Mouse (Mus musculus) megakaryocyte progenitor cell, adult 5-6 weeks (primary cell): ENCODE measurements at regions not wholly inside any gene's neighbourhood (a gene's known extent, or its start where the extent isn't known, plus 50 kb on each side); places are given as distances from the start of the nearest gene placed in this dataset.
A peak's percentile ranks its signal among the peaks of the same experiment; 100 is the strongest.

Experiments used
- ATAC-seq: replicated peaks from 2 replicates; pipeline ENCODE4 v1.8.0; 2016; ENCODE audit warnings: mild to moderate bottlenecking, moderate TSS enrichment, inconsistent platforms; ENCODE audit not compliant: poor library complexity

DNA sequence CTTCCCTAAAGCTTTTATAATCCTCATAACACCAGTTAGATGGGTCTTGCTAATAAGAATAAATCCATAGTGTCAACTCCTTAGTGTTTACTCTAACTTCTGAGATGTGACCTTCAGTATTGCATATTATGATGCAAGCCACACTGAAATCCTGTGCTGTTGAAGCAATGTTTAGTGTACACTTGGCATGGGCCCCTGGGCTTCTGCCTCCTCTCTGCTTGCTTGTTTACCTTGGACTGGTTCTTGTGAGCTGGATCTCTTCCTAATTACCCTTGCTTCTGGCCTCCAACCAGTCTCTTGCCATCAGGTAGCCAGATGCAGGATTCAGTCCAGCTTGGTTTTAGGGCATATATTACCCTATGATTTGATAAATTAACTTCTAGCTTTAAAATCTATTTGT is 57.0 kb downstream of the Rgs2 start:
- peak; percentile 57 for ATAC-seq

DNA sequence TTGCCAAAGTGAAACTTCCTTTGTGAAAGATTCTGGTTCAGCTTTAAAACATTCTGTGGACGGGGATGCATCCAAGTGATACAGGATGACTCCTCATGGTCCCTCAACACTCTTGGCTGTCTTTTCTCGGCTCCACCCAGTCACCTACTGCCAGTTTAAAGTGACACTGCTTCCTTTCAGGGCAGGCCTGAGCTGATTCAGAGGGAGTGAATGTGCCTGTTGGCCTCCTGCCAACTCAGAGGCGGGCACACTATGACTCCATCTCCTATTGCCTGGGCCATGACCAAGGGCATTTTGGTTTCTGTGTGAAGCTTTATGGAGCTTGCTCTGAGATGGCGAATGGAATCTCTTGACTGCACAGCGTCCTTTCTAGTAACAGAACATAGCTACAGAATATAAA is 62.5 kb downstream of the Rgs2 start:
- ATAC-seq = peak; percentile 83

DNA sequence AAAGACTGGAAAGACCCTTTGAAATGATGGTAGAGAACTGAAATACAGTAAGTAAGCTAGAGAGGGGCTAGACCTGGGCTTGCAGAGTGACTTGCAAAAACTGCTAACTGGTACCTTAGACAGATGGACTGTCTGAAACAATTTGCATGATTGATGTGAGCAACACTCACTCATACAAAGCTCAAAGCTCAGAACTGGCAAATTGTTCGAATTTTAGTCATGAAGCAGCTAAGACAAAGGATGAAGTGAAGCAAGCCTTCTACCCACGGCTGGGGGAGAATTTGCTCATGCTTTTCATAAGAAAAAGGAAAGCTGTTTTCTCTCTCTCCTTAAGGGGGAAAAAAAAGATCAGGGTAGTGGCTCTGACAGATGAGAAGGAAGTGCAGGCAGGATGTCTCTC is 64.5 kb downstream of the Rgs2 start:
- no peak for ATAC-seq

DNA sequence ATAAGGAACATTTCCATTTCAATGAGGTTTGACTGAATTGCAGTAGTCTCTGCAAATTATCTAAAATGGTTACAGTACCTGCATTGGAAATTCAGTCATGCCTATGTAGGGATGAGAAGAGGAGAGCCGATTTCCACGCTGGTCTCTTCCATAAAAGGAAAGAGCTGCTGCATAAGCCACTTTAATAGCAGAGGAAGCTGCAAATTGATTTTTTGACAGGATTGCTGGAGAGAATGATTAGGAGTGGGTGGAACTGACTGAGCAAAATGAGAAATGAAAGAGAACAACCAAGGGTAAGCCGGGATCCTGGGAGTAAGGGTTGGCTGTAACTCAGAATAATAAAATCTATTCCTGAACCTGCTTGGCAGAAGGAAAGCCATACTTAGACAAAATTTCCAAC is 65.4 kb downstream of the Rgs2 start:
- ATAC-seq = no peak

DNA sequence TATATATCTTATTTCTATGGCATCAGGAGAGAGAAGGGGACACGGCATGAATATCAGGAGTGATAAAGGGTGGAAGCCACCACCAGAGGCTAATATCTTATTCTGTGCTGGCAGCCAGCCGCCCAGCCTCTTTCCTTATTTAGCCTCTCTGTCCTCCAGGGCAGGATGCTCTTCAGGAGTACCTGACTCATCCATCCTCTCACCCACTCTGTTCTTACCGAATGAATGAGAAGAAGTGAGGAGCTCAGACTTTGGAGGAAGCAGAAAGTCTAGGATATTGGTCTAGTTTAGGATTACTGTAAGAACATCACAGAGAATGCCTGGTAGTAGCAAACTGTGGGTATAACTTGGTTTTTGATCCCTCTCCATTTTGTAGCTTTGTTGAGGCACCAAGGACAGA is 73.2 kb downstream of the Rgs2 start:
- no peak for ATAC-seq

DNA sequence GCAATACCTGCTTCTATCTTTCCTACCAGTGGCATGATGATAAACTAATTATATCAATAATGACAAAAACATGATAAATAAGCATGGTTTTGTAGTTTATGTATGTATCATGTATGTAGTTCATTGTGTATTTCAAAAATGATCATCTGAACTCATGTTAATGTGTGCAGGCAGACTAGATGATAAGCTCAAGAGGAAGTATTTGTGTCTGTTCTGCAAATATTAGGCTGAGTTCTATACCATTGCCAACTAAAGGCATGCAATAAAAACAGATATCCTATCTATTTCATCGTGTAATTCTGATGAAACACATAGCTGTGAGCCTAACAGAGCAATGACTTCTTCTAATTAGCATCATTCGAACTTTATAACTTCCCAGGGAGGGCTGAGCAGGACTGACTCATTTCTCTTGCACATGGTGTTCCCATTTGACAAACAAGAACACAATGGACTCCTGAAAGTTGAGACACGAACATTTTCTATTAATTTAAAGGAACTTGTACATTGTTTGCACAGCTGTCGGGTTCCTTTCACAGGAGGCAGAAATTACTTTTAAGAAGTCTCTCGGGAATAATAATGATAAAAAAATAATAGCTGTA is 74.3 kb downstream of the Rgs2 start:
- no peak for ATAC-seq

DNA sequence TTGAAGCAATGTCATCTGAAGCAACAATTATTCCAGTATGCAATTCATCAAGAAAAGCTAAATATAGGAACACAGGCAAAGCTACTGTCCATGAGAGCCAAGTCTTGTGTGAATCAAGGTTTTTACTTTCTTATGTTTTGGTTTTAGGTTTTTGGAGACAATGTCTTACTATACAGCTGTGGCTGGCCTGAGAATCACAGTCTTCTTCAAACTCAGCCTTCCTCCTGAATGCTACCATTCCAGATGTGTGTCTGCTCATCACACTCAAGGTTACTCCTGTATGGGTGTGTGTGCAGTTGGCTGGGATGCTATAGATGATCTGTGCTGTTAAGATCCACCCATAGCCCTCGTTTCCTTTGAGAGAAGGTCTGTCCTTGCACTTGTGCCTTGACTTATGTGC is 81.5 kb downstream of the Rgs2 start:
- ATAC-seq = no peak

DNA sequence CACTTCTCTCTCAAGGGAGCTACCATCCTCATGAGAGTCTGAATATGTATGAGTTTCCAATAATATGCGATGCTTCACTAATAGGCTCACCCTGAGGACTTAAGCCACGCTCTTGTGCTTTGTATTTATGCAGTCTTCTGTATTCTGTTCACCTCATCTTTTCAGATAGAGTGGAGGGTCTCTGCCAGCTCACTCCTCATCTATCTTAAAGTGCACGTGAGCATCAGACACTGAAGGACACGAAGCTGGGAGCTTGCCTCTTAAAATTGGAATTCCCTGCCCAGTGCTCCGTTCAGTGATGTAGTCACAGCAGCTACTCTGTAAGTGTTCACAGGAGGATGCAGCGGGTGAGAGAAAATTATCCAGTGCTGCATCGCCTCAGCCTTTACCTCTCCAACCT is 83.7 kb downstream of the Rgs2 start:
- ATAC-seq = no peak

DNA sequence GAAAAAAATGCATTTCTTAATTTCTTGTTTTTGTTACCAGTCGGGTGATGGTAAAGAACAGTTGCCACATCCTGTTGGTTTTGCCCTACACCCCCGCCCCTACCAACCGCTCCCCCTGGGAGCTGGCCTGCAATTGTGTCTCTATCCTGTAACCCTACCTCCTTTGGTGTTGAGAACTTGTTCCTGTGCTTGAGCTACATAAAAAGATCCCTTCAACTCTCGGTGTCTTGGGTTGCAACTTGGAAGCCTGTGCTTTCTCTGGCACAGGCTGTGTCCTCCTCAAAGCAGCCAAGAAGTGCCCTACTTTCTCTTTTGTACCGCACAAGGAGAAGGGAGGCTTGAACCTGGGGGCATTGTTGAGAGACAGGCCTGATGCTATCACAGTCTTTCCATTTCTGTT is 85.0 kb downstream of the Rgs2 start:
- ATAC-seq = peak; percentile 53

DNA sequence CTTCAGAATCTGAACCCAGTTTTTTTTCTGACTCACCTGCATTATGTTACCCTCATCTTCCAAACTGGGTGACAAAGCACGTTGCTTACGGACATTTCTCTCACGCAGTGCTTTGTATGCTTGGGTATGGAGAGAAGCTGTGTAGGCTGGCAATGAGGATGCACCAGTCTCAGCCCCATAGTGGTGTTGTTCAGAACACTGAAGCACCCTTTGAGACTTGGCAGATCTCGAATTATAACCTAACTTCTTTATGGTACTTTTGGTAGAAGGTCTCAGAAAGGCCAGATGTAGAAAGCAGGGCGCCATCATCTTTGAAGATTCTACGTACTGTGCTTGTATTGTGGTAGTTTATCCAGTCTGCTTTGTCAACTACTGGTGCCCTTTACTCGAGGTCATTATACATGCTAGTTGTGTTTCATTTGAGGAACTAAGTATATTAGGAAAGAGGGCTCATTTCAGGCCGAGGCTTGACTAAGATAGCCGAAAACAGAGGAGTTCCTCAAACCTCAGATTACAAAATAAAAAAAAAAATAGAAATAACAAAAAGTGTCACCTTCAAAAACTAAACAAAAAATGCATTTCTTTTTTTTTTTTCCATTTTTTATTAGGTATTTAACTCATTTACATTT is 85.7 kb downstream of the Rgs2 start:
- peak; percentile 66 for ATAC-seq

DNA sequence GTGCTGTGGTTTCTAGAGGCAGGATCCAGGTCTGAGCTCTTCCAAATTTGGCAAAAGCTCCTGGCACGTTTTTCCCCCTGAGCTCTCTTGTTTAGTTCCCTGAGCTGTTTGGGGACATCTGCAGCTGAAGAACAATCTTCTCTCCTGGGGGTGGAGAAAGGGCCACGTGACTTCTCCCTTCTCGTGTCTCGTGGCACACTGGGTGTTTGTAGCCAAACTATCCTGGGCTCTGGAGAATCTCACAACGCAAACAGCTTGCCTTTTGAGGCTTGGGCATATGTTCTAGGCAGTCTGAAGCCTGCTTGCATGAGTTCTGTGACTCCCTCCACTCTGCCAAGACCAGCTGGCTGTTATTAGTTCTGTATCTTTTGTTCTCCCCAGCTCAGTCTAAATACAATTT is 86.3 kb downstream of the Rgs2 start:
- ATAC-seq = peak; percentile 10; the same call in 1 of the 2 replicates

DNA sequence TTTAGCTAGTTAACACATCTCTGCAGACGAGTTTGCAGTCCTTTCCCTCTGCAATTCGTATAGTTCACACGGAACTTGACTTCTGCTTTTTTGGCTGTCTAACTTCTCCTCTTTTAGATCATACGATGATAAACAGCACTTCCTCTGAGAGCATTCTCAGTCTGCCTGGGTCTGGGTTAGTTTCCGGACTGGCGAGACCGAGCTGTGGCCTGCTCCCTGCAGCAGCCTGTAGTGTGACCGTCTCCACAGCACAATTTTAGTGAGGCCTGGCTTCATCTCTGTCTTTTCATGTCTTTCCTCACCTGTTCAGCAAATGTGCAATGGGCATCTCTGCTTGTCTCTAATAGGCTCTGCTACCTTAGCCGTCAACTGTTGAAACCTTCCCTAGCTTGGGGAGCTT is 87.4 kb downstream of the Rgs2 start:
- ATAC-seq = peak; percentile 78

DNA sequence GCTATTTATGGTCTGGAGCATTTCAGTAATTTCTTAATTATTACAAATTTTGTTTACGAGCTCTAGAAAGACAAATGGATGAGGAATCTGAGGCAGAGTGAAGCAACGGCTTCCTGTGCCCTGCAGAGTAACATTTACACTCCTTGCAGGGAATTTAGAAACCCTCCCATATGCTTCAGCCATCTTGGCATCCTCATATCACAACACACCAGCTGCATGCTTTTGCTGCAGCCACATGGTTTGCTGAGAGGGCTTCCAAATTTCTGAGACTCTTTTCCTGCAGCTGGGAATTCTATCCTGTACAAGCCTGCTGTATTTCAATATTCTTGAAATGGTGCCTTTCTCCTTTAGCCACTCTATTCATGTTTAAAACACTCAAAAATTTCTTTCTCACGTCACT is 91.4 kb downstream of the Rgs2 start:
- ATAC-seq = no peak; the same call in 1 of the 2 replicates

DNA sequence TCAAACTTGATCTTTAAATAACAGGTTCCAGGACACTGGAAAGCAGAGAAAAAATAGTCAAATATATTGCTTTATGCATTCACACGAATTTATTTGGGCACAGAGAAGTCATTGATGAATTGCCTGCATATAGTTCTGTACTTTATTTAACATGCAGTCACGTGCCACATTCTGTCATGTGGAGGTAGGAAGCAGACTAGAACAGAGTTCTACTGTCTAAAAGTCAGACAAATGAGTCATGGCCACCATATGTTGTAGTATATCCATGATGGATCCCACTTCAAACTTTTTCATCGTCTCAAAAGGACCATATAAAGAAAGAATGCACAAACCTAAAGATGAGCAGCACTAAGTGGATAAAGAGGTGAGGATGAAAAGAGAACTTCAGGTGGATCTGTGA is 92.7 kb downstream of the Rgs2 start:
- ATAC-seq = no peak

DNA sequence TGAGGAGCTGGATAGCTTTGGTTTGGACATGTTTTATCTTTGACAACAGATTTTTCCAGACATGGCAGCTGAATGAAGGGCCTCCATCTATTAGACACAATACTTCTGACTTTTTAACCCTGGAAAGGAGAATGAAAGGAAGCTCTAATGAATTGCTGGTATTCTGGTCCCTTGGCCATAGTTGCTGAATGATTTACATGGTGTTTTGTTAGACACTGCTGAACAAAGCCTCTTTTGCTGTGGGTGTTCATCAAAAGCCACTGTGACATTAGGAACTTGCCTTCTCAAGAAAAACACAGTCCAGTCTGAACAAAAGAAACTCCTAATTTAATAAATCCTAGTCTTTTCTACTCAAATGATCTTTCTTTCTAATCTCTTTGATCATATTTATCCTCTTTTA is 93.4 kb downstream of the Rgs2 start:
- no peak for ATAC-seq

DNA sequence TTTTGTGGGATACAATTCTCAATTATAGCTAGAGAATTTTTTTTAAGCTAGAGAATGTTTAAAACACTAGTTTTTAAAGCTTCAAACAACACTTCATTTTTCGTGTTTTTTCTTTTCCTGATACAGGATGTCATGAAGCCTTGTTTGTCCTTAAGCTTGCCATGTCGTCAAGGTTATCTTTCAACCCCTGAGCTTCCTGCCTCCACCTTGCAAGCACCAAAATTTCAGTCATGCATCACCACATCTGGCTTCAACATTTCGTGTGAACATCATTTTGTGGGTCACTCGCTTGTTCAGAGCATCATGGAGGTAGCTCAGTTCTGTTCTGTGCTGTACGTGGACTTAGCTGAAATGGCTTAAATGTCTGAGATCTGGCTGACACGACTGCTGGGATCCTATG is 96.6 kb downstream of the Rgs2 start:
- no peak for ATAC-seq

DNA sequence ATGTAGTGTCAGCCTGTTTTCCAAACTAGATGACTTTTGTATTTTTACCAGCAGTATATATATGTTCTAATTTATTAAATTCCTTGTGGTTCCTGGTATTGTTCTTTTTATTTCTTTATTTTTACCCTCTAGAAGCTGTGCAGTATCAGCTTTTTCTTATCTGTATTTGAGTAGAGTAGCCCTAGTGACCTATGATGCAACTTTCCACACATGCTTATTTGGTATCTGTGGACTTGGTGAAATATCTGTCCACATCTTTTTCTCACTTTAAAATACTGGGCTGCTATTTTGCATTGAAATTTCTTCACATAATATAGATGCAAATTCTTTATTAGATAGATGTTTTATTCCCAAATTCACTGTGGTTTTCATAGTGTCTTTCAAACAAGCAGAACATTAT is 97.1 kb downstream of the Rgs2 start:
- ATAC-seq = no peak

DNA sequence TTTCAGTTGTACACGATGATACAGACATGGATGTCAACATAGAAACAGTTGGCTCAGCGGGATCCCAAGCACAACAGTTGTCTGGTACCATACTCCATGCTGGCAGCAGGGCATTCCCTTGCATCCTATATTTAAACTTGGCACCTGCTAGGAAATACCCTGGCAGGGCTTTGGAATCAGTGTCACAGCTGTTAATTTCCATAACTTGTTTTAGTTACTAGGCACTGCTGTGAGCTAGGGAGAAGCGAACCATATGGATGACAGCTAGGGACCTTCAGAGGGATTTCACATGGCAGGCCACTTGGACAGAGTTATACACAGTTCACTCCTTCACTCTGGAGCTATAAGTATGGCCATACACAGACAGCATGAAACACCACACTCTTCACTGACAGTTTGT is 100.0 kb downstream of the Rgs2 start:
- no peak for ATAC-seq

DNA sequence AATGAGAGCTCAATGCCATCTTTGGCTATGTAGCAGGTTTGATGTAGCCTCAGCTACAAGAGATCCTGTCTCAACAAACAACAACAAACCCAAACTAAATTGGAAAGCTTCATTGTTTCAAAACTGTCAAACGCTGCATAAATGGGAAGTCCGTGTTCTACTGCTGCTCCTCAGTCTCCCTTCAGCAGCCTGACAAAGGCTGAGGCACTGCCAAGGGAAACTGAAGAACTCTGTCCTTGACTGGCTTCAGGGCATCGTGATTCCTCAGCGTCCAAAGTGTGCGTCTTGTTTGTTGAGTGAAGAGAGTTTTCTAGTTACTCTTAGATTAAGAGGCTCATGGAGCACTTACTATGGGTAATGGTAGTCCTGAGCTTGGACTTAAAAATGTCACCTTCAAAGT is 100.7 kb downstream of the Rgs2 start:
- ATAC-seq = peak; percentile 26; the same call in 1 of the 2 replicates

DNA sequence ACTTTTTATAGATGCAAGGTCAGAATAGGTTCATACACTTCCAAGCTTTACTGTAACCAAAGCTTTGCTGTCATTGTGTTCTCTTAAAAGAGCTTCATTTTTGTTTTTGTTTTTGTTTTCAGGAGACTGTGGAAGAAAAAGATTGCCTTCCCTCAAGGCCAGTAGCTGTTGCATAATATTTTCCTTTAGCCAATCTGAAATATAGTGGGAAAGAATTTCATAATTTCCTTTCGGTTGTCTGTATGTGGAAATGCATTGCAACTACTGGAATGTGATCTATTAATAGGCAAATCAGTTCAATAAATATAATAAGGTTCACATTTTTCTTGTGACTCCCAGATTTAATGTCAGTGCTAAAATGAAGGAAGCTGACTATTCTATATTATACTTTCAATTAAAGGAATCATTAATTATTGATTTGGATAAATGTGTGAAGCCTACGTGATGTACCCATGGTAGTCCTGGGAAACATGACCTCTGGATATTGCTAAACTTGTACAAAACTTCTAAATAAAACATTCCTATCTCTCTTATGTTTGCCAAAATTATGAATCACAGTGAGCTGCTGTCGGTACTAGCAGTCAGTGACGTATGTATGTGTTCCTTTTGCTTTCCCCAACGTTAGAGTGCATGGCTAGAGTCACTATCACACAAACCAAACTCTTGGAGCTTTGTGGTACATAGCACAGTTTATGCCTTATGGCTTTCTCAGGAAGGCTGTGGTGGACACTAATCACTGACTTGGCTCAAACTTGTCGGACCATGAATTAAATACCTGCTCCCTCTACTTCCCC is 102.6 kb downstream of the Rgs2 start:
- peak; percentile 64 for ATAC-seq

DNA sequence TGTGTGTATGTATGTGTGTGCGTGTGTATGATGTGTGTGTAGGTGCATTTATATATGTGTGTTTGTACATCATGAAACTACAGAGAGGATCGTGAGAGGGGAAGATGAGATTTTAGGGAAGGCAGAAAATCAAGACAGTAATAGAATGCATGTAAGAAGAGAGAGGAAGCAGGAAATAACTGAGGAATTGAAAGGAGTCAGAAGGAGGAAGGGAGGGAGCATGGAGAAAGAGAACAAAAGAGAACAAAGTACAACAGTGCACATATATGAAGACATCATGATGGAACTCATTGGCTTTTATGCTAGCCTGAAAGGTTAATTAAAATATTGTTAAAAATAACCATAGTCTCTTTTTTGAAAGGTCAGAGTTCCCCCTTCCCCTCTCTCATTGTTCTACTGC is 111.4 kb downstream of the Uchl5 start:
- peak; percentile 46 for ATAC-seq

DNA sequence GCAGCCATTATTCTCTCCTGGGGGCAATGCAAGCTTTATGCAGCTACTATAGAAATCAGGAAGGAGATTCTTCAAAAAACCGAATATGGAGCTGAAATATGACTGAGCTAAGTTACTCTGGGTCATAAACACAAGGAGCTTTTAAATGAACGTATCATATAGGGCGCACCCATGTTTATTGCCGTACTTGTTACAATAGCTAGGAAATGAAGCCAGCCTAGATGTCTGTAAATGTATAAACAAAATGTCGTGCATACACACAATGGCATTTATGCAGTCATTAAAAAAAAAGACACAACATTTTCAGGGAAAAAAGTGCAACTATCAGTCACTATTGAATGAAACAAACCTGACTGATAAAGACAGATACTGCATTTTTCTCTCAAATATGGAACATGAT is 111.0 kb downstream of the Uchl5 start:
- no peak for ATAC-seq
